Mouse (Mus musculus): ENCODE results near the gene Tmem231. TPM values are rescaled to one million over a fixed set of nuclear protein-coding genes. Genes with fewer than 3 reads are reported as not detected.
"Not testable (repeated sequence)": the region's sequence is repeated elsewhere in the genome, so short reads cannot be mapped to it uniquely, and the experiment has no call there.

Tmem231 gene
- polyA plus RNA-seq, 1 experiment = 1.2 TPM

DNA sequence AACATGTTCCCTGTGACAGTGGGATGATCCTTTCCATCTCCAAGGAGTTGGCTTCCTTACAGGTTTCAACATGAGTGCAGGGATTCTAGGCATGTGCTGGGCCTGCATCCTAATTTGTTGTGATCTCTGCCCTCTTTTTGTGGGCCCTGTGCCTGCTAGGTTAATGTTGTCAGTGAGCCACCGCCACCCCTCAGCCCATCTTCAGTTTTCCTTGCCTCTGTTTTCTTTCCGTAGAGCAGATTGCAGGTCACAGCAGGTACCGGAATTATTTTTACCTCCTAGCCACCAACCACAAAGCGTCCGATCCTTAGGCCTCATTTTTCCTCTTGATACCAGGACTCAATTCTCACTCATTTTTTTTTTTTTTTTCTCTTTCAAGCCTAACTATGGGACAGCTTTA lies 18.3 kb upstream of the Tmem231 start:
- WGBS = 99% methylated on average over 5 of the region's 5 CpGs
- DNase-seq (ENCODE audit: low read depth, low spot score) = no peak

DNA sequence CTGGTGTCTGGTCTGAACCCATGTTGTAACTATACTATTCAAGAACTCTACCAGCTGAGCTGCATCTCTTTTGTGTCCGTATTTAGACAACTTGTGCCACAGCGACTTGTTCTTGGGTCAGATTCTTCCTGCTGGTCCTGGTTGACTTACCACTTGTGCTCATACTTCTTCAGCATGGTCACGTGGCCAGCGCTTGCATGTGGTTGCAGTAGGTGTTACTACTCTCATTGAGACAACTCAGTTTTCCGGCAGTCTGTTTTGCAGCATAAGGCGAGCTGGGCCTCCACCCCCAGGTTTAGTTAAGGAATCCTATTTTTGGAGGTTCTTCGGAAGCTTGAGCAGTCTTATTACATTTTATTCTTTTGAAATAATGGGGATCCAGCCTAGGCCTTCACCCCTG lies 17.6 kb upstream of the Tmem231 start:
- DNase-seq (ENCODE audit: low read depth, low spot score) = no peak
- 97% methylated on average over 7 of the region's 7 CpGs for WGBS

DNA sequence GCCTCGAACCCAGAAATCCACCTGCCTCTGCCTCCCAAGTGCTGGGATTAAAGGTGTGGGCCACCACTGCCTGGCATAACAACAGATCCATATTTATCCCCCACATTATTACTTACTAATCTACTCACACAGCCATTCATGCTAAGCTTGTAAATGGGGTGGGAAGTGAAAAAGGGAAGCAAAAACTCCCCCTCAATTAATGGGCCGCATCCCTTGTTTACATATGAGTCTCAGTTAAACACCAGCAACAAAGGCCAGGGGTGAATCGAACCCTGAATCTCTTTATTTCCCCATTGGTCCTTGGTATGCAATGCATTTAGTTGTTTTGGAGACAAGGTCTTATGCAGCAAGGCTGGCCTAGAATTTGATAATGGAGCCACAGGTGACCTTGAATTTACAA lies 17.2 kb upstream of the Tmem231 start:
- no peak for DNase-seq (ENCODE audit: low read depth, low spot score)
- WGBS = 78% methylated on average over 3 of the region's 3 CpGs

DNA sequence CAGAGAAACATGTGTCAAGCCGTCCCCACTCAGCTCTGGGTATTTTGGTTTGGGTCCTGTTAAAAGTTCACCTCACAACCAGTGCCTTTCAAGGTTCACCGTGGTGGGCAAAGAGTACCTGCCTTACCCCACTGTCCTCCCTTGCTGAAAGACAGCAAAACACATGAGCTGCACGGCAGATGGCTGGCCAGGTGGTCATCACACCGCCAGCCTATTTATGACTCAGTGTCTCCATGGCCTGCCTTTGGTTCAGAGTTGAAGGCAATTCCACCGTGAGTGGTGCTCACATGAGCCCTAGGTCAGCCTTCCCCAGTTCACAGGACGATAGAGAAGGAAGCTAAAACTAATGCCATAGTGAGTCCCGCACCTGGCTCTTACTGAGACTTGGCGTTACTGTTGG lies 14.3 kb upstream of the Tmem231 start:
- no peak for DNase-seq (ENCODE audit: low read depth, low spot score)
- 88% methylated on average over 8 of the region's 8 CpGs for WGBS

DNA sequence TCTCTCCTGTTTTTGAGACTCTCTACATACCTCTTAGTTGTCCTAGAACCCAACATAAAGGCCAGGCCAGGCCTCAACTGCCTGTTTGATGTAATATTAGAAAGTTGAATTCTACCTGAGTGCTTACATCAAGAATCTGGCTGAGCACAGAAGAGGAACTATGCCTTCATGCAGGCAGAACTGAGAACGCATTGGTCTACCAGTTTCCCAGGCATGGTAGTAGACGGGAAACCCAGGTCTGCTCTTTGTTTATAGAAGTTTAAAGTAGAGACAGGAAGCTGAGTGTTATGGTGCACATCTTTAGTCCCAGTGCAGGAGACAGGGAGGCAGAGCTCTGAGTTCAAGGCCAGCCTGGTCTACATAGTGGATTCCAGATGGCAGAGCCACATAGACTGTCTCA lies 13.5 kb upstream of the Tmem231 start:
- 91% methylated on average over 2 of the region's 2 CpGs for WGBS
- no peak for DNase-seq (ENCODE audit: low read depth, low spot score)

DNA sequence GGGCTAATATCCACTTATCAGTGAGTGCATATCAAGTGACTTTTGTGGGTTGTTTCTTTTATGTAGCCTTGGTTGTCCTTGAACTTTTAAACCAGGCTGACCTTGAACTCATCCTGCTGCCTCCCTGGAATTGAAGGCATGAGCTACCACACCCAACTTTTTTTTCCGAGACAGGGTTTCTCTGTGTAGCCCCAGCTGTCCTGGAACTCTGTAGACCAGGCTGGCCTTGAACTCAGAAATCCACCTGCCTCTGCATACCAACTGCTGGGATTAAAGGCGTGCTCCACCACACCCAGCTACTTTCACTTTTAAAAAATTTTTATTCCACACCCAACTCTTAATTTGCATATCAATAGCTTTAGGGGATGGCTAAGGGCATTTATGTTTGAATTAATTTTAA lies 9.9 kb upstream of the Tmem231 start:
- DNase-seq (ENCODE audit: low read depth, low spot score) = no peak
- WGBS = 73% methylated on average over 2 of the region's 2 CpGs

DNA sequence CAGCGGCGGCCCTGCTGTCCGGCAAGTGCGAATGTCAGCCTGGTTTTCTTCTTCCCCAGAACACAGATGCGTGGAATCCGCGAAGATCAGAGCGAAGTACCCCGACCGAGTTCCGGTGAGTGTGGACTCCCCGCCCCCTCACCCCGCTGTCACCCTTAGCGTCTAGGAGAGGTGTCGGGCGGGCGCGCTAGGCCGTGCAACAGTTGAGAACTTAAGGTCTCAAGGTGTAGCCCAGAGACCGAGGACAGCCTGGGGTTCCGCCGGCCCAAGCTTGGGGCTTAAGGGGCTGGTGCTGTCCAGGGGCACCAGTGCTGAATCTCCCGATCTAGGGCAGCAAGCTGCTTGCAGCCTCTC lies 7.4 kb upstream of the Tmem231 start:
- no peak for DNase-seq (ENCODE audit: low read depth, low spot score)
- under 1% methylated on average over 23 of the region's 23 CpGs for WGBS

DNA sequence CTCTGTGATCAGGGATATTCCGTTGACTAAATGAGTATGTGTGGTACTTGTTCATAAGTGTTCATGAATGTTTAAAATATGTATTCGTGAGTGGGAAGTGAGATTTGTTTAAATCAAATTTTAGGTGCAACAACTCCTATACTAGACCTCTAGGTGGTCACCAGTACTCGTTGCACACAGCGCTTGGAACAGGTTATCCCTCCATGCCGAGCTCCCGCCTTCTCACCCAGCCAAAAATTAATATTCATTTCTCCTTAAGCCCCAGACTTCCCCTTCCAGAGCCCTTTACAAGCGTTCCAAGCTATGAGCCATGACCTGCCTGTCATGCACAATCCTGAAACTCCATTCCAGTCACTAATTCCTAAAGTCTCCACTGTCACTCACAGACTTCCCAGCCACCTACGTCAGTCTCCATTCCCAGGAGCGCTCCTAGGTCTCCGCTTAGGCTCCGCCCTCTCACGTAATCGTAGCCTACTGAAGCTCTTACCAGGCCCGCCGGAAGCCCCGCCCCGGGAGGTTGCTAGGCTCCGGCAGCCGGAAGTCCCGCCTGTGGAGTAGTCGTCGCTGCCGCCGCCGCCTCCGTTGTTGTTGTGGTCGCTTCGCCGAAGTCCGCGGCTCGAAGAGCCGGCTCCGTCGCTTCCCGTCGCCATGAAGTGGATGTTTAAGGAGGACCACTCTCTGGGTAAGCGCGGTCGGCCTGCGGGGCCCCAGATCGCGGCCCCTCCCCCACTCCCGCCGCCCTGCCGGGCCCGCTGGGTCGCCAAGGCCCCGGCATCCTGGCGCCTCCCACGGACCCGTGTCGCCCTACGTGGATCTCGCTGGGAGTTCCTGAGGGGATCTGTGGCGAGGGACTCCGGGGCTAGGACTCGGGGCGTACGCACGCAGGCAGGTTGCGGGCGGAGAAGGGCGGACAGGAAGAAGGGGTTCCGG lies 6.8 kb upstream of the Tmem231 start, which contains the start of gene Gabarapl2:
TSS of gene Gabarapl2 (plus strand) at position 533 of the 930 bp plus-strand sequence.
- under 1% methylated on average over 65 of the region's 65 CpGs for WGBS

DNA sequence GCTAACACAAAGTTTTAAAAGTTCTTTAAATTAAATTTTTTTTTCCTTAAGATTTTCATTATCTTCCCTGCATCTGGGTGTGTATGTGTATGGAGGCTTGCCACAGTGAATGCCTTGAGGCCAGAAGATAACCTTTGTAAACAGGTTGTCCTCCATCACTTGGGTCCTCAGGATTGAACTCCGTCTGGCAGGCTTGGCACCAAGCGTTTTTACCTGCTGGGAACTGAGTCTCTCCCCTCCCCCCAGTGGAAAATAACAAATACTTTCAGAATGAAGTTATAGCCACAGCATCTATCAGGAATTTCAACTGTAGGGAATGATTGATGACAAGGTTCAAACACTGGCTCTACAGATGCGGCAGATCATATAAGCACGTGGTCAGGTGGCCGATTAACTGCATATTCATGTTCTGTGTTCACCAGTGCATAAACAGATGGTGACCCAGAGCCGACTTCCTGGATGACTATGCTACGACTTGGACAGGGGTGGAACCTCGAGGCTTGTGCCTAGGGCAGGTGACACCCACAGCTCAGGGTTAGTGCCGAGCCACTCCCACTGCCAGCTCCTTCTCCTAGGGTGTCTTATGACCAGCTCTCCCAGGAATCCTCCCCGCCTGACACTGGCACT lies 5.9 kb upstream of the Tmem231 start:
- peak; percentile 84 for DNase-seq (ENCODE audit: low read depth, low spot score)
- WGBS = 5% methylated on average over 10 of the region's 10 CpGs

More for the DNA sequence above, 6.8 kb upstream of the Tmem231 start, which contains the start of gene Gabarapl2:
- DNase-seq (ENCODE audit: low read depth, low spot score) = peak; percentile 96

DNA sequence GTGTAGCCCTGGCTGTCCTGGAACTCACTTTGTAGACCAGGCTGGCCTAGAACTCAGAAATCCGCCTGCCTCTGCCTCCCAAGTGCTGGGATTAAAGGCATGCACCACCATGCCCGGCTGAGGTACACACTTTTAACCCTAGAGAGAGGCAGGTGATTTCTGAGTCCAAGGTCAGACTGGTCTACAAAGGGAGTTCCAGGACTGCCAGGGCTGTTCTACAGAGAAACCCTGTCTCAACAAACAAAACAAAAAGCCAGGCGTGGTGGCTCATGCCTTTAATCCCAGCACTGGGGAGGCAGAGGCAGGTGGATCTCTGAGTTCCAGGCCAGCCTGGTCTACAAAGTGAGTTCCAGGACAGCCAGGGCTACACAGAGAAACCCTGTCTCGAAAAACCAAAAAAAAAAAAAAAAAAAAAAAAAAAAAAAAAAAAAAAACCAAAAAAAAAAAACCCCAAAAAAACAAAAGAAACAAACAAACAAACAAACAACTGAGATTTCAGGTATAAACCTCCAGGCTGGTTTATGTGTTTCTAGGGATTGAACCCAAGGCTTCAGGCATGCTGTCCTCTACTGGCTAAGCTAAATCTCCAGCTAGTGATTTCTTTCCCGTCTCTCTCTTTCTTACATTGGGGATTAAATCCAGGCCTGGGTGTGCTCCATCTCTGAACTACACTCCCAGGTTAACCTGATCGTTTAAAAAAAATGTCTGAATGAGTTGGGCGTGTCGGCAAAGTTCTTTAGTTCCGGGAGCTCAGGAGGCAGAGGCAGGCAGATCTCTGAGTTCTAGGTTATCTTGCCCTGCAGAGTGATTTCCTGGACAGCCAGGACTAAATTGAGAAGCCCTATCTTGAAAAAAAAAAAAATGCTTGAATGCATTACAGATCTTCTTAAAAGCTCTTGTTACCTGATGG lies 4.7 kb upstream of the Tmem231 start:
- not testable (repeated sequence) for DNase-seq (ENCODE audit: low read depth, low spot score)
- 85% methylated on average over 9 of the region's 9 CpGs for WGBS

DNA sequence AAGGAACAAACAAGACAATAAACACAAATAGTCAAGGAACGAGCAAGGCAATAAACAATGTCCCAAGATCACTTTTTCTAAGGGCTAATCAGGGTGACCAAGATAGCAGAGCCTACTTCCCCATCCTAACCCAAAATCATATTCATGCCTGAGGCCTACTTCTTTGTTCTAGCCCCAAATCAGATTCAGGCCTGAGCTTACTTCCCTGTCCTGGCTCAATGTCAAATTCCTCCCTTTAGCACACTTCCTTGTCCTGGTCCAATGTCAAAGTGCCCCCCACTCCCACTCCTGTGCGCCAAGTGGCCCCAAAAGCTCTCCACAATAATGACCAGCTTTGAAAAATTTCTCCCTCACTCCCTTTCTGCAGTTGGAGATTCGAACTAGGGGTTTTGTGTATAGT lies 3.5 kb upstream of the Tmem231 start:
- WGBS = 65% methylated on average over 3 of the region's 3 CpGs
- DNase-seq (ENCODE audit: low read depth, low spot score) = no peak

DNA sequence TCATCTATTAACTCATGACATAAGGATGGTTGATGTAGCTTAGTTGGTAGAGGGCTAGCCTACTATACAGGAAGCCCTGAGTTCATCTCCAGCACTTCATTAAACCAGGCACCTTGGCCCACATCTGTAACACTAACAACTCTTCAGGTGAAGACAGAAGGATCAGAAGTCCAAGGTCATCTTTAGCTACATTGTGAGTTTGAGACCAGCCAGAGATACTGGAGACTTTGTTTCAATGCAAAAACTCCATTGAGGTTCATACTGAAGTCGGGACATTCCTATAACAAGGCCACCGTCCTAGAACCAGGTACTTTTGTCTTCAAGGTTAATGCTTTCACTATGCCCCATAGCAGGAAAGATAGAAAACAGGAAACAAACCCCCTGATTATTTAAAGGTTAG lies 520 bp upstream of the Tmem231 start:
- no peak for DNase-seq (ENCODE audit: low read depth, low spot score)
- WGBS = 83% methylated on average over 2 of the region's 2 CpGs

DNA sequence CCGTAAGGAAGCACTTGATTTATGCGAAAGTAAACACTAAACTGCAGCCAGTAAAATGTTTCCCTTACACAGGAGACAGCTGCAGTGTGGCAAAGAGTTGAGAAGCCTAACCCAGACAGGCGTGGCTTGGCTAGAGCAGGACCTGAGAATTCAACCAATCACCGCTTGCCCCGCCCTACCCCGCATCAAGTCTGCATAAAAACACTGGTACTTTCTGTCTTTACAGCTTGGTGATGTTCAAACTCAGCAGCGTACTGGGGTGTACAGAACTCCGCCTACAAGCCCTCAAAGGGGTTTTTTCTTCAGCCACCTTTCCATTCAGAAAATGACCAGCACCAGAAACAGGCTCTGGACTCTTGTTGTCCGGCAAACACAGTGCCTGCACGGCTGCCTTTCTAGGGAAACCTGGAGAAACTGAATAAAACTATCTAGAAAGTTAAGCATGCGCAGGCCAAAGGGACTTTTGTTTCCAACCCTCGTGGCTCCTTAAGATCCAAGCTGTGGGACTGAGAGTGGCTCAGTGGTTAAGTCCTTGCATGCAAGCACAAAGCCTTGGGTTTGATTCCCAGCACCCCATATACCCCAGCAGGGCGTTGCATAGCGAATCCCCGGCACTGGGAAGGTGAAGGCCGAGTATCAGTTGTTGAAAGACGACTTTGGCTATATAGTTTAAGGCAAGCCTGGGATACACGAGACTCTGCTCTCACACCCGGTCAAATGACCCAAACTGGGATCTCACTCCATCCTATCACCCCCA lies 923 bp downstream of the Tmem231 start:
- peak; percentile 76 for DNase-seq (ENCODE audit: low read depth, low spot score)
- WGBS = 19% methylated on average over 19 of the region's 19 CpGs

DNA sequence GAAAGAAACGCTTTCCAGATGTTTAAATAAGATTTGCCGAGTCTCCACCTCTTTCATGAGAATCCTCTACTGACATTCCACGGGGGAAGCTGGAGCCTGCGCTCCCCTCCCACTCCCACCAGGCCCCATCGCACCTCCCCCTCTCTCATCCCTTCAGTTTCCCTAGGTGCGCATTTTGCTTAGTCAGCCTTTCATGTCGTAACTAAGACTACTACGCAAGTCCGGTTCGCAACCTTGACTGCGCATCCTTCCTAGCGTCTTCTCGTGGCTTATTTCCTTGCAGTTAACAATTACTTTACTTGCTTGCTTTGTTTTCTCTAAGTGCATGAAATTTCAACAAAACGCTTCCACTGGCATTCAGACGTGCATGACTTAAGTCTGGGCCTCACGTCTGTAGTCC lies 2.0 kb downstream of the Tmem231 start:
- DNase-seq (ENCODE audit: low read depth, low spot score) = no peak
- WGBS = 84% methylated on average over 16 of the region's 16 CpGs

DNA sequence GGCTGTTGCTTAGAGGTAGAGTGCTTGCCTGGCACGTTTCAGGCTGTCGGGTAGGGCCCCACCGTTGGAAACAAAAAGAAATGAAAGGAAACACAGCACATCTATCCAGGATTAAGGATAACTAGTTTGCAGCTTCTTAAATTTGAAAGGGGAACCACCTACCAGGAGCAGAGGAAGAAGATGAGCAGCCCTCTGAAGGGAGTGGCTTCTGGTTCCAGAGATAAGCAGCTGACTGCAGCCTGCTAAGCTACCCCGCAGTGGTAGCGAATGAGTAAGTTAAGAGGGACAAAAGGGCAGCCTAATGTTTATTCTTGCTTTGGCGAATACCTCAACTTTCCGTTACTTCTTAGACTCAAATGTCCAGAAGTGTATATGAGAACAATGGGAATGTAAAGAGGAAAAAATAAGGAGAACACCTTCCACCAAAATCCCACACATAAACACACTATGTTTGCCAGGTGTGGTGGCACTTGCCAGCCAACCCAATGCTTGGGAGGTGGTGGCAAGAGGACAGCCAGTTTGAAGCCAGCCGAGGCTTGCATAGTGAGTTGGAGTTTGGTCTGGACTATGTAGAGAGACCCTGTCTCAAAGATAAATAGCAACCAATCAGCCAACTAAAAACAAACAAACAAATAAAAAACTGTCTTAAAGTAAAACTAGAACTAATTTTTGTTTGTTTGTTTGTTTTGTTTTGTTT lies 3.9 kb downstream of the Tmem231 start:
- 57% methylated on average over 8 of the region's 8 CpGs for WGBS
- no peak for DNase-seq (ENCODE audit: low read depth, low spot score)

DNA sequence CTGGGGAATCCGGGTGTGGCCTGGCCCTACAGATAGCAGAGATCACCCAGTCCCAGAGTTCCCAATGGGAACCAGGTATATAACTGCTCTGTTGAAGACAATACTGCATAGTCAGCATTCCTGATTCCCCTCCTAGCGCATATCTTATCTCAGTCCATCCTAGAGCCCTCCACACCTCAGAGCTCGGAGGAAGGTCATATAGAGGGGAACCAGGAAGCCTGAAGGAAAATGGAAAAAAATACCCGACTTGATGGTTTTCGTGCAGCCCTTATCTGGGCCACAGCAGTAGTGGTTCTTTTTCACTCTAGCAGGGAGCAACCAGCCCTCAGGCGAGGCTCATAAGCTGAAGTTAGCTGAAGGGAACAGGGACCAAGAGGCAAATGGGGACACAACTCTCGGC lies 8.7 kb downstream of the Tmem231 start:
- DNase-seq (ENCODE audit: low read depth, low spot score) = no peak
- WGBS = 81% methylated on average over 7 of the region's 7 CpGs

DNA sequence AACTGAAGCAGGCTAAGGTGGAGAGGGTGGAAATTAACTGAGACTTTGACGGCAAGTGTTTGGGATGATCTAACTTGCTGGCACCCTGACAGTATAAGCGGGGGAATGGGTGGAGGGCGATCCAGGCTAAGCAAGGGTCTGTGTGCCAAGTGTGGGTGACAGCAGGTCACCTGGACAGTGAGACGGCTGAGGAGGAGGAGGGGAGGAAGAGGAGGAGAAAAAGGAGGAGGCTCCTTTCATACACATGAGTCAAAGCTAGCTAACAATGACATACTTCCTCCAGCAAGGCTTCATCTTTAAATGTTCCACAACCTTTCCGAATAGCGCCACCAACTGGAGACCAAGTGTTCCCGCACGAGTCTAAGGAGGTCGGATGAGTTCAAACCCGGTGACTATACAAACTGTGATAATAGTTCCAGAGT lies 10.3 kb downstream of the Tmem231 start:
- no peak for DNase-seq (ENCODE audit: low read depth, low spot score)
- 10% methylated on average over 10 of the region's 10 CpGs for WGBS

DNA sequence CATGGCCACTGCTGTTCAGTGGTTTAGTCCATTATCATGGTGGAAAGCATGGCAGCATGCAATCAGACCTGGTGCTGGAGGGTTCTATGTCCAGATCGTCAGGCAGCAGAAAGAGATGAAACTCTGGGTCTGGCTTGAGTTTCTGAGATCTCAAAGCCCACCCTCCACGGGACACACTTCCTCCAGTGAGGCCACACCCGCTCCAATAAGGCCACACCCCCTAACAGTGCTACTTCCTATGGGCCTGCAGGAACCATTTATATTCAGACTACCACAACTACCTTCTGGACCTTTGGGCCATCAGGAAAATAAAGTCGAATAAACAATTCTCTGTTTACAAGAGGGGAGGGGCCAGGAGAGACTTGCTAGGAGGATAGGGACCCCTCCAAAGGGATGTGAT lies 12.7 kb downstream of the Tmem231 start:
- DNase-seq (ENCODE audit: low read depth, low spot score) = no peak
- WGBS = 59% methylated on average over 4 of the region's 4 CpGs

DNA sequence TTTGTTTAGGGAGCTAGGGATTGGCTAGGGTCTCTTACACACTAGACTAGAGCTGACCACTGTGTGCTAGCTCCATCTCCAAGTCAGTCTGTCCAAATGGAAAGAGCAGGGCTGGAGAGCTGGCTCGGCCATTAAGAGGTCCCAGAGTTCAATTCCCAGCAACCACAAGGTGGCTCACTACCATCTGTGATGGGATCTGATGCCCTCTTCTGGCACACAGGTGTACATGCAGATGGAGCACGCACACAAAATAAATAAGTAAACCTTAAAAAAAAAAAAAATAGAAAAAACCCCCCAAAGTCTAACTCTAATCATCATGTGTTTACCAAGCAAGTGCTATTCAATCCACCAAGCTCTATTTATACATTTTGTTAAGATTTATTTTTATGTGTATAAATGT lies 14.0 kb downstream of the Tmem231 start:
- 88% methylated on average over 2 of the region's 2 CpGs for WGBS
- DNase-seq (ENCODE audit: low read depth, low spot score) = no peak
